In genomic region chr19:46926951-46927350, GRCm38 (mm10) we compare ENCODE assay signal across 13 mouse cellular contexts.
DNase-seq lines count a peak whose midpoint lies in the region; ATAC-seq and TF ChIP-seq lines count a peak whose summit lies in the region.
"Had no signal": no experiment of that assay in that cellular context is flagged by ENCODE, and none has a peak within 500 bp of the region (broad histone marks: within the 10 kb centered on the region; RNA-seq: fewer than 3 reads in every experiment).

No protein-coding gene starts in this region.

- no peak overlapping the region for H3K4me3 ChIP-seq in kidney, postnatal 0 days (replicated peaks; ENCODE audit: low read depth, low read length)
- H3K4me3 ChIP-seq in kidney, embryonic 14.5 days (ENCODE audit: low read length): no peak overlapping the region
- no peak overlapping the region for H3K4me3 ChIP-seq in midbrain, embryonic 10.5 days
- H3K4me3 ChIP-seq: forebrain, embryonic 12.5 days had no signal

- peak; percentile 67 for DNase-seq in kidney, postnatal 0 days (ENCODE audit: low spot score)
- peak; percentile 46 for DNase-seq in A20 (ENCODE audit: low read depth, low spot score)
- peak; percentile 64 for DNase-seq in brain, adult 2 months (ENCODE audit: low read depth, low spot score)
- DNase-seq in embryo, embryonic 10 days (ENCODE audit: low spot score): no peak
- no peak for DNase-seq in midbrain, embryonic 10.5 days (ENCODE audit: low spot score)
- DNase-seq in frontal cortex, postnatal 10 days (ENCODE audit: low spot score in 2 of 2): no peak
- DNase-seq: adrenal gland, postnatal 10 days; cerebellum, adult 9-11 months; kidney, postnatal 36 days had no signal

- no peak overlapping the region for H3K4me2 ChIP-seq in kidney, postnatal 0 days (ENCODE audit: low read length)
- H3K4me2 ChIP-seq in kidney, embryonic 14.5 days (replicated peaks; ENCODE audit: low read depth, low read length): no peak overlapping the region; the same call in 1 of the 2 replicates
- H3K4me2 ChIP-seq: forebrain, embryonic 12.5 days had no signal

- TF ChIP-seq CTCF in kidney, postnatal 0 days (IDR thresholded peaks at IDR 0.05; ENCODE audit: low read depth): no peak

- H3K27me3 ChIP-seq in kidney, postnatal 0 days (ENCODE audit: insufficient read depth, low read length): no peaks in the 10 kb centered on the region
- H3K27me3 ChIP-seq in kidney, embryonic 14.5 days (ENCODE audit: control insufficient read depth, insufficient read depth, low read length): no peaks in the 10 kb centered on the region
- H3K27me3 ChIP-seq in midbrain, embryonic 10.5 days (ENCODE audit: low read depth, poor library complexity, severe bottlenecking): no peaks in the 10 kb centered on the region
- H3K27me3 ChIP-seq: forebrain, embryonic 12.5 days had no signal

- H3K27ac ChIP-seq in kidney, postnatal 0 days: peak overlapping the region; percentile 48; the same call in 1 of the 2 replicates
- no peak overlapping the region for H3K27ac ChIP-seq in kidney, embryonic 14.5 days (ENCODE audit: low read depth, low read length)
- H3K27ac ChIP-seq in midbrain, embryonic 10.5 days (replicated peaks): no peak overlapping the region
- H3K27ac ChIP-seq: forebrain, embryonic 12.5 days had no signal

- 0 out of 2 replicates have a peak, but pooled peaks cover 3% of the 10 kb centered on the region for H3K4me1 ChIP-seq in kidney, postnatal 0 days (replicated peaks; ENCODE audit: insufficient read depth, low read length)
- H3K4me1 ChIP-seq in kidney, embryonic 14.5 days (ENCODE audit: control insufficient read depth, insufficient read depth, low read length): peaks cover 4% of the 10 kb centered on the region; the same call in 1 of the 2 replicates
- H3K4me1 ChIP-seq in midbrain, embryonic 10.5 days: peaks cover 10% of the 10 kb centered on the region

- H3K9me3 ChIP-seq in kidney, postnatal 0 days (replicated peaks; ENCODE audit: low read length): no peaks in the 10 kb centered on the region
- H3K9me3 ChIP-seq in kidney, embryonic 14.5 days (ENCODE audit: control insufficient read depth, low read length): no peaks in the 10 kb centered on the region
- H3K9me3 ChIP-seq in midbrain, embryonic 10.5 days (replicated peaks): no peaks in the 10 kb centered on the region
- H3K9me3 ChIP-seq: forebrain, embryonic 12.5 days had no signal

- no peak for ATAC-seq in kidney, postnatal 0 days (replicated peaks; ENCODE audit: low FRiP score, low read depth)
- ATAC-seq in kidney, embryonic 14.5 days (ENCODE audit: low FRiP score, low TSS enrichment): no peak
- peak; percentile 40 for ATAC-seq in inflammation-experienced regulatory T-cells, adult 6 months
- ATAC-seq: midbrain, embryonic 16.5 days had no signal

- 40% methylated on average over 5 of the region's 5 CpGs for WGBS in kidney, postnatal 0 days
- 35% methylated on average over 5 of the region's 5 CpGs for WGBS in kidney, embryonic 14.5 days
- 59% methylated on average over 5 of the region's 5 CpGs for WGBS in midbrain, embryonic 10.5 days

- H3K9ac ChIP-seq in kidney, postnatal 0 days (ENCODE audit: low read depth, low read length): no peak overlapping the region
- H3K9ac ChIP-seq in kidney, embryonic 14.5 days (ENCODE audit: low read depth, low read length): no peak overlapping the region
- H3K9ac ChIP-seq: forebrain, embryonic 12.5 days had no signal

- H3K36me3 ChIP-seq in kidney, postnatal 0 days (ENCODE audit: insufficient read depth, low read length): no peaks in the 10 kb centered on the region
- H3K36me3 ChIP-seq in kidney, embryonic 14.5 days (ENCODE audit: control insufficient read depth, insufficient read depth, low read length): no peaks in the 10 kb centered on the region
- no peaks in the 10 kb centered on the region for H3K36me3 ChIP-seq in midbrain, embryonic 10.5 days
- H3K36me3 ChIP-seq: forebrain, embryonic 12.5 days had no signal

Comparison
In these comparisons a context has a peak if more than half of its experiments do, and no peak if none do; other contexts are left out.
1. DNase-seq: peak in kidney, postnatal 0 days (single experiment), A20 (single experiment) and brain, adult 2 months (single experiment); none in embryo, embryonic 10 days (single experiment), midbrain, embryonic 10.5 days (single experiment) and frontal cortex, postnatal 10 days (0 of 2).